Mouse (Mus musculus): Measurements from ENCODE around the gene Kcnj6. TPM values are rescaled to one million over a fixed set of nuclear protein-coding genes. Genes with fewer than 3 reads are reported as not detected.
A peak's percentile ranks its signal among the peaks of the same experiment; 100 is the strongest.

Kcnj6 gene
- total RNA-seq, 2 experiments from 2014 or later: not detected

DNA sequence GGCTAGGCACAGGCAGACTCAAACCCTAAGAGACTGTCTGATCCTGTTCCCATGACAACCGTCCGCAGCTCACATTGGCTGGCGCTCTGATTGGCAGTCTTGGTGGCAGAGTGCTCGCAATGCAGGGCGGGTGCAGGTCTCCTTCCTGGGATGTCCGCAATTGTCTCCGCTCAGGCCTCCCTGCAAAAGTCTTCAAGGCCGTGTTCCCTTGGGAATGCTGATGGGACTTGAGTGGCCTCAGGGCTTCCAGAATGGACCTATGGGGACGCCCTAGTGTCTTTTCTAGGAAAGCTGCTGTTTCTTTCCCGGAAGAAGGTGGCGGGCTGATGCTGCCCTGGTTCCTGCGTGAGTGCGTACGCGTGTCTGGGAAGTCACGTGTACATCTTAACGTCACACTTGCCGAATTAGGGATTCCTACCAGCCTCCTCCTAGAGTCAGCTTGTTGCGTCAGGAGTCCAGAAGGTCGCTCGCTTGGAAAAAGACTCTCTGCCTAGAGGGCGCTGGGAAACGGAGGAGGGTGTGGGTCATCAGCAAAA is 273.4 kb downstream of the Kcnj6 start:
- peak; percentile 68 to 71 for DNase-seq
- intact Hi-C loops (cut with DNase I): no loop called here

GRCm38 (mm10) chr16:94722936-94723335 is 274.6 kb downstream of the Kcnj6 start:
- DNase-seq: no peak
- intact Hi-C loops (cut with DNase I): no loop called here

GRCm38 (mm10) chr16:94721549-94722006 is 275.9 kb downstream of the Kcnj6 start:
- intact Hi-C loops (cut with DNase I): no loop called here
- DNase-seq: no peak

DNA sequence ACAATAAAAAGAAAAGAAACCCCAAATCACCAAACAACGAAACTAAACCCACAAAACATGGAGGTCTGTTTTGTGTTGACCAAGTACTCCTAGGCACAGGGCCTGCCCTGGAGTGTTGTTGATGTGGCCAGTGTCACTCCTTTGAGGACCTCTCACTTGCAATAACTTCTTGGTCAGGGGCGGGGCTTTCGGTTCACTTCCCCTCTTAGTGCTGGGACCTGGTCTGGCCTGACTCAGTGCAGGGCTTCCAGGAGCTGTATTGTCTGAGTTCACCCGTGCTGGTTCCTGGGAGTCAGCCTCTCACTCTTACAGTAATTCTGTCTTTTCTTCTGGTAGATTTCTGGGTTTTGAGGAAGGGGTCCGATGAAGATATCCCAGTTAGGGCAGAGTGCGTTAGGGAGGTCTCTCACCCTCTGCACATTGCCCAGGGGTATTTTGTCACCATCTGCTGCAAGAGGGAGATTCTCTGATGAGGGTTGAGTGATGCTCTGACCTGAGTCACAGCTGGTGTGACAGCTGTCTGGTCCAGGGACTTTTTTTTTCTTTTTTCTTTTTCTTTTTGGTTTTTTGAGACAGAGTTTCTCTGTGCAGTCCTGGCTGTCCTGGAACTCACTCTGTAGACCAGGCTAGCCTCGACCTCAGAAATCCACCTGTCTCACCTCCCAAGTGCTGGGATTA is 276.9 kb downstream of the Kcnj6 start:
- intact Hi-C loops (cut with DNase I): no loop called here
- no peak for DNase-seq

GRCm38 (mm10) chr16:94719488-94719887 is 278.0 kb downstream of the Kcnj6 start:
- DNase-seq: no peak
- intact Hi-C loops (cut with DNase I): no loop called here

GRCm38 (mm10) chr16:94718919-94719318 is 278.6 kb downstream of the Kcnj6 start:
- intact Hi-C loops (cut with DNase I): no loop called here
- DNase-seq: no peak

- no peak for DNase-seq
- intact Hi-C loops (cut with DNase I): no loop called here
Measured at GRCm38 (mm10) chr16:94717051-94717450, 280.4 kb downstream of the Kcnj6 start.

GRCm38 (mm10) chr16:94714483-94714882 is 283.0 kb downstream of the Kcnj6 start:
- no peak for DNase-seq
- intact Hi-C loops (cut with DNase I): loop anchor here (5.0 kb wide), 1 partner anchor 242 kb away; no protein-coding TSS in a partner anchor

- DNase-seq: peak; percentile 81
- intact Hi-C loops (cut with DNase I): loop anchor here (5.0 kb wide), 1 partner anchor 241 kb away; no protein-coding TSS in a partner anchor
Measured at GRCm38 (mm10) chr16:94713480-94714094, 283.9 kb downstream of the Kcnj6 start.

- no peak for DNase-seq
- intact Hi-C loops (cut with DNase I): no loop called here
Measured at GRCm38 (mm10) chr16:94701971-94702370, 295.5 kb downstream of the Kcnj6 start.

- intact Hi-C loops (cut with DNase I): no loop called here
- no peak for DNase-seq
Measured at GRCm38 (mm10) chr16:94701141-94701540, 296.4 kb downstream of the Kcnj6 start.

Small RNAs within 50 kb of the gene (microRNA-seq; reads per million reads assigned to microRNA genes)
- 0 reads per million in 2 experiments for gene Gm22745 (ENCODE audit: borderline number of aligned reads in 2 of 2)
